Mouse (Mus musculus) B cell, adult 2 months (primary cell): Measurements from ENCODE around the gene Ifitm6.
"Not testable (repeated sequence)": the region's sequence is repeated elsewhere in the genome, so short reads cannot be mapped to it uniquely, and the experiment has no call there.

Source experiments
- DNase-seq, 2 experiments: peaks; one replicate each; pipeline ENCODE4 v3.0.0; 2022

The Ifitm6 gene

DNA sequence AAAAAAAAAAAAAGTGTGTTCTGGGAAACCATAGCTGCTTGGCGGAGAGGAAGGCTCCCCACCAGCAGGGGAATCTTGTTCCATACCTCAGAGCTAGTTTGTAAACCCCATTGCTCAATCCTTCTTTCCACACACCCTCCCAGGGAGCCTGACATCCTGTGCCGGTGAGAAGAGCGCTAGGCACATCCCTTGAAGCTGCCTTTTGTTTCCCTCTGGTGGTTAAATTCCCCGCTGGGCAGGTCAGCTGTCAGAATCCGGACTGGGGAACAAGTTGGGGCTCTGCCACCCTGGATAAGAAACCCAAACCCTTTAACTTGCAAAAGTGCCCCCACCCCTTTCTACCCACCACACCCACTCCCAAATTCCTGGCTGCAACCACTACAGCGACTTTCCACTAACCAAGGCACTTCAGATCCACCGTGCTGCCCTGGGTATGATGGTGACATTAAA is 9.4 kb downstream of the Ifitm6 start:
- no peak for DNase-seq

DNA sequence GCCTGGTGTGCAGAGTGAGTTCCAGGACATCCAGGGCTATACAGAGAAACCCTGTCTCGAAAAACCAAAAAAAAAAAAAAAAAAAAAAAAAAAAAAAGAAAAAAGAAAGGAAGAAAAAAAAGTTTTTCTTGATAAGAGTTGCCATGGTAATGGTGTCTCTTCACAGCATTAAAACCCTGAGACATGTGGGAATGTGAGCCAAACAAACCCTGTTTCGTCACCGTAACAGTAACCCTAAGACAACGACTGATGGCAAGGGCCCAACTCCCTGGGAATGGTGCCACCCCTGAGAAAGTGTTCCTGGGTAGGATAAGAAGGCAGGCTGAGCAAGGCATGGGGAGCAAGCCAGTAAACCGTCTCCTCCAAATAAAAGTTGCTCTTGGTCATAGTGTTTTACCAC is 10.8 kb downstream of the Ifitm6 start:
- no peak for DNase-seq

DNA sequence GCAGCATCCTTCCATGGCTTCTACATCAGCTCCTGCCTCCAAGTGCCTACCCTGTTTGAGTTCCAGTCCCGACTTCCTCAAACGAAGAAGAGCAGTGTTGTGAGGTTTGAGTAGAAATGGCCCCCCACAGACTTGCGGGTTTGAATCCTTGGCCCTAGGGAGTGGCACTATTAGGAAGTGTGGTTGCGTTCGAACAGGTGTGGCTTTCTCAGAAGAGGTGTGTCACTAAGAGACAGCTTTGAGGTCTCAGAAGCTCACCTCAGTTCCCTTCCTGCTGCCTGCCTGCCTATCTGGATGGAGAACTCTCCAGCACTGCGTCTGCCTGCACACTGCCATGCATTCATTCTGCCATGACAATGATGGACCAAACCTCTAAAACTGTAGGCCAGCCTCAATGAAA is 11.3 kb downstream of the Ifitm6 start:
- DNase-seq, result no peak

DNA sequence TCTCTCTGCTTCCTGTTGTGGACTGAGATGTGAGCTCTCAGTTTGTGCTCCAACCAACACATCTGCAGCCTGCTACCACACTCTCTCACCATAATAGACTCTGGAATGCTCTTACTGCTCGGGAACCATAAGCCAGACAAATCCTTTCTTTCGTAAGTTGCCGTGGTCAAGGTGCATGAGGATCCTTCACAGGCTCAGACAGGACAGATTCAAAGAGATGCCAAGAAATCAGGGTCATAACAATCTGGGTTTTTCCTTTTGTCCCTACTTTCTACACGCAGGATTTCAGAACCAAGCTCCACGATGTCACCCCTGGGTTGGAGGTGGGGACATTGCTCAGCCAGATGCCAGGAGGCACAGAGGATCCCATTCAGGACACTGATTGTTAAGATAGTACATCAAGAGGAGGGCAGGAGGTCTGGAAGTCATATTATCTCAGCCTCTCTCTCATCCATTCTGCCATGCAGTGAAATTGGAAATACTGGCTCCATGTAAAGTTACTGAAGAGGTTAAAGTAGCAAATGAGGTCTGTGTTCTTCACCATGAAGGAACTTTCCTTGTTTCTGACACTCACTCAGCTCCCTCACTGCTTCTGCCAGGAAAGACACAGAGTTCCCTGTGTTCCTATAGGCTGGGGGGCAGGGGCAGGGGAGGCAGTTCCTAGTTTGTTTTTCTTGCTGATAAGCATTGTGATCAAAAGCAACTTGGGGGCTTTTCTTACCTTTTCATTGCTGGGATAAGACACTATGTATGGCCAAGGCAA is 14.3 kb downstream of the Ifitm6 start:
- no peak for DNase-seq

DNA sequence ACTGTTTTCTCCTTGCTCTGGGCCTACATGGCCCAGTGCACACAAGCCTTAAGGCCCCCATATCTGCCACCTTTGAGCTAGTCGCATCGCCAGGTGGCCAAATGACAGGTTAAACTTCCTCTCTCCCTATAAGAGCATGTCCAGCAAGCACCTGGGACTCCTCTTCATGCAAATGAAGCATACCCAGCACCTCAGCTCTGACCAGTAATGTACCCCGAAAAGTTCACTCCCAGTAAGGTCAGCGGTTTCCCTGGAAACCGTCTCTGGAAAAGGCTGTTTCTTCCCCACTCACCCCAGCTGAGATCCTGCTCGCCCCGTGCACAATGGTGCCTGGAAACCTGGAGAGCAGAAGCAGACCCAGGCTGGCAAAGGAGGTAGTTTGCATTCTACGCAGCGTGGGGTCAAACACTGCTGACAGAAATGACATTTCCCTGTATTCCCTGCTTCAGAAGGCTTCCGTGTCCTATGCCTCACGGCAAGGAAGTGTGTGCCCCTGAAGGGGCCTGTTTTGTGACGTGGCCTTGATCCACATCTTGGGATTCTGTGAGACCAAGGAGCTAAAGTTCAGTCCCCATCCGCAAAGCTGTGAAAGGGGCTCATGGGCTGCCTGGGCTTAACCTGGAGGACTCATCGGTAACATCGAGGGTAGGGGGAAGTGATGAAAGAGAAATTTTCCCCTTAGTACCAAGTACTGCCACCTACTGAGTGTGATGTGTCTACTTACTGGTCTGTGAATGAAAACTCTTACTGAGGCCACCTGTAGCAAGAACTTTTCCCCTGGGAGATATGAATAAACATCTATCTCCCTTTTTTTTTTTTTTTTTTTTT is 16.6 kb downstream of the Ifitm6 start:
- no peak for DNase-seq

DNA sequence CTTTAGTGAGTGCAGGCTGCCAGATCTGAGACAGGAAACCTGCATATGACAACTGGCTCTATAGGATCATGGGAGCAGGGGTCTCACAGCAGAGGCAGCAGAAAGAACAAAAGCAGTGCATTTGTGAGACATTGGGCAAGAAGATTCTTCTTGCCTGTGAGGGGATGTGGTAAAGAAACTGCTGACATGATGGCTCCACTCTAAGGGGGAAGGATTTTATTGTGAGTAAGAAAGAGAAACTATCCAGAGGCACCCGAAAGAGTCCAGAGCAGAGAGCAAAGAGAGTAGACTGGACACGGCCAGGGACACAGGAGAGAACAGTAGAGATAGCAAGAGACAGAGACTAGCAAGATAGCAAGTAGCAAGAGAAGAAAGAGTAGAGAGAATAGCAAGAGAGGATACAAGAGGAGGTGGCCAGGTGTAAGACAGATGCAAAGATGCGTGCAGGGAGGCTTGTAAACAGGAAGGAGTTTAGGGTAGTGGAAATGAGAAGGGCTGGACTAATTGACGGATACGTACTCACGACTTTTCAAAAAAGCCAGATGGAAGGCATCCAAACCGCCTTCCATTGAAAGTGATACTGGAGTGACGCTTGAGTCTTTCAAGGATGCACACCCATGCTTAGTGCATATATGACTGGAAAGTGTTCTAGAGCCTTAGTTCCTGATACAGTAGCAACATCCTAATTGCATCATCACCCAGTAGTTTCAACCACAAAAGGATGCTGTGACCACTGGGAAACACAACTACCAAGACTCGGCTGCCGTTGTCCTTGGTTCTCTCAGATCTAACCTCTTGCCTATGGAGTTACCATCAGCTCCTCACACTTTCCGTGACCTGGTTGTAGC is 18.6 kb downstream of the Ifitm6 start:
- DNase-seq, result no peak

DNA sequence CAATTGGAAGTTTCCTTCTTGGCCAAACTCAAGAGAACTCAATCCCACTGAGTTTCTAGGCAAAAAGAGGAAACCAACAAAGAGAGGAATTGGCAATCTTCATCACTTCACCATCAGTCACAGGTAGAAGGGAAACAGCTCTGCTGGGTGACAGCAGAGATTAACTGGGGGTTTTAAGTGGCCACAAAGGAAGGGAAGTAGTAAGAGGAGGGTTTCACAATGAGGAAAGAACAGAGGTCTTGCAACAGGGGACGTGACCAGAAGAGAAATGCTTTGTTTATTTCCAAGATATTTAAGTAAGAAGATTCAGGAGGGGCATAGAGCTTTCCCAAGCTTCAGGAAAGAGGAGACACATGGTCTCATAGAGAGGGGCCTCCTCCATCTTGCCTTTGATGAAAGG is 19.9 kb downstream of the Ifitm6 start:
- no peak for DNase-seq

DNA sequence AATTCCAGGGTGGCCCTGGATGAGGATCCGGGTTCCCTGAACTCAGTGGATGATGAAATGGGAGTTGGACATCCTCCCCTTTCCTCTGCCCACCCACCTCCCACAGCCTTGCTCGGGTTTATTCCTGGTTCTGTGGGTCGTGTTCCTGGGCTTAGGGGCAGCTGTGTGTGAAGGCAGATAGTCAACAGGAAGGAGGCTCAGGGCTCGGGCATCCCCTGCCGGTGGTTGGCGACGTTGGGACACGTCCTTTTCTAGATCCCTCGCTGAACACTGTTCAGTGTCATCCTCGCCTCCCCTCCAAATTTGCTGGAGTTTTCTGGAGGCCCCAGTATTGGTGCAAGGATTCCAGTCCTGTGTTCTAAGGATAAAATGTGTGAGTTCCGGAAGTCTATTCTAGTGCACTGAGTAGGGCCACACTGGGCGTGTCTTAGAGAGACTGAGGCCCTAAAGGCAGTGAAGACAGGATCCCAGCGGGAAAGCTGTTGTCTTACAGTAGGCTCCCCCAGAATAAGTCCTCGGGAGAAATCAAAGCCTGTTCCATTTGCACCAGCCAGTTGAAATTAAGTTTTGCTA is 26.5 kb downstream of the Ifitm6 start:
- peak in 1 of 2 experiments; percentile 12 for DNase-seq

DNA sequence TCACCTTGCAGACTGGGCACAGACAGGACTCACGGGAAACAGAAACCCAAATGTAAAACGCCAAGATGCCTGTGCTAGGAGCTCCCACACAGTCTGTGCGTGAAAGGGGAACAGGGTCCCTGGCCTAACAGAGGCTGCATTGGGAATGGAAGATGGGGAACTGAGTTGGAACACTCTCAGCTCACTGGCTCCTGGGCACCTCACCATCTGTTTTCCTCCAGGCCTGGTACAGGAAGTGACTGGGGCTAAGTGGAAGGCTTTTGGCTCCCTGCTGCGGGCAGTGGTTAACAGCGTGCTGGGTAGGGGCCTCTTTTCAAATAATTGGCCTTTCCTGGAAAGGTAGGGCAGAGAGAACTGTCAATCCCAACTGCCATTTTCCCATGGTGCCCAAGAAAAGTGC is 27.1 kb downstream of the Ifitm6 start:
- DNase-seq, result no peak

DNA sequence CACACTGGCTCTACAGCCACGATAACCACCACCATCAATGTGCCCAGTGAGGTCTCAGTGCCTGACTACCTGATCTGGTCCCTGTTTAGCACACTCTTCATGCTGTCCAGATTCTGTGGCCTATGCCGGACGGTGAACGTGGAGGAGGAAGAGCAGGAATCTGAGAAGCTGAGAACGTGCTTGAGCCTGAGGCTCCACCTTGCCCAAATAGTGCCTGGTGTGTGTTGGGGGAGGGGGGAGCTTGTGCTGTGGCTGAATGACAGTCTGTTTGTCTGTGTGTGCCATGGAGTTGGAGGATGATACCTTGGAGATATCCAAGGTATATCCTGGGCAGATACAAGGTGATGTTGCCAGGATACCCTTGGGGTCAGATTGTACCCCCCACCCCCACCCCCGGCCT is 27.5 kb downstream of the Ifitm6 start:
- no peak for DNase-seq

DNA sequence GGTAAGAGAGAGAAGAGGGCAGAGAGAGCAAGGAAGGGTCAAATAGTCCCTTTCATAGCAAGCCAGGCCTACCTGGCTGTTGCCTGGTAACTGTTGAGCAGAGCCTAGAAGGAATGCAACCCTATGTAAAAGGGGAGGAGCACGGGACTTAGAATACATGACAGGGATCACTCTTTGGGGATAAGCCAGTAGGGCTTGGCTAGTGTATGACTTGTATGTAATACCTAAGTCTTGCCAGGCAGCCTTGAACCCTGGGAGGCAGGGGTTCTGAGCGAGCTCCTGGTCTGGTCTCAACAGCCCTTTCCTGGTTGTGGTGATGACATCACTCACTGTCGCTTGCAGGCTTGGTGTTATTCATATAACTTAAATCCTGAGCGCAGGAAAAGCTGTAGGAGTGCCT is 28.7 kb downstream of the Ifitm6 start:
- no peak for DNase-seq

DNA sequence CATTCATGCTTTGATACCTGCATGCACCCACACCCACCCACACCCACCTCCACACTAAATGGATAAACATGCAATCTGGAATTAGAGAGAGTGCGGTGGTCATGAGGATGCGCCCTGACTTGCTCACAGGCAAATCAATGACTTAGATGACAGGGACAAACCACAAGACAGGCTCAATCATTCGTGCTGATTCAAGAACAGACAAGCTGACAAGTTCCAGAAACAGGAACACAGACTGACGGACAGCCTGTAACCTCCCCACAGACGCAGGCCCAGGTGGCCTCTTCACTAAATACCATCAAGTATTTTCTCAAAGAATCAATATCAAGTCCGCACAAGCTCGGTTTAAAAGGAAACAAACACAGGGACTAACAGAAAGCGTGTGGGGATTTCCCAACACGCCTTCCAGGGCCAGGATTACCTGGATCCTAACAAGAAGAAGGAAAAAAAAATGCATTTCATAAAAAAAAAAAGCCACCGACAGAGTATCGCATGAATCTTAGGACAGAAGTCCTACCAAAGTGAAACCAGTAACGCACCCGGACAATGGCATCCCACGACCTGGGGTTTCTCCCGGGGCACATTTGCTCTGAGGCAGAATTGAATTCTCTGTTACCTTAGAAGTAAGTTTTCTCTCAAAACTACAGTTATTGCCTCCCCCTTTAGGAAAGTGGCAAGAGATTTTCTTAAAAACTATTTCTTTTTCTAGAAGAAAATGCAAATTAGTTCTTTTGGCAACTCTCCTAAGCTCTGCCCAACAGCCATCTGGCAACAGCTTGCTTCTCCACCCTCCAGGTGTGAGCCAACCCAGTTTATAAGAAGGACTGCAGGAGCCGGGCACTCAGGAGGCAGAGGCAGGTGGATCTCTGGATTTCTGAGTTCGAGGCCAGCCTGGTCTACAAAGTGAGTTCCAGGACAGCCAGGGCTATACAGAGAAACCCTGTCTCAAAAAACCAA is 30.3 kb downstream of the Ifitm6 start:
- DNase-seq, result no peak

DNA sequence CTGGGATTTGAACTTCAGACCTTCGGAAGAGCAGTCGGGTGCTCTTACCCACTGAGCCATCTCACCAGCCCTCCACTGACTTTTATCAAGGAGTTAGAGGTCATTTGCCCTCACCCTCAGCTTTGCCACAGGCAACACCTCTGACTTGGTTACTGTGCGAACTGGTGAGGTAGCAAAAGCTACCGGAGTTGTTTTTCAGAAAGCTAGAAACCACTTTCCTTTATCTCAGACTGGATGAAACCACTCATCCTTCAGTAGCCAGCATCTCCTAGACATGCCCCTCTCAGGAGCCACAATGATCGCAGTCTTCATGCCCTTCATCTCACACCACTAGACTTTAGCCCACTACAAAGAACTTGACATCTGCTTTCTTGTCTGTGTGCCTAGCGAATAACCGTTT is 34.8 kb downstream of the Ifitm6 start:
- no peak for DNase-seq

DNA sequence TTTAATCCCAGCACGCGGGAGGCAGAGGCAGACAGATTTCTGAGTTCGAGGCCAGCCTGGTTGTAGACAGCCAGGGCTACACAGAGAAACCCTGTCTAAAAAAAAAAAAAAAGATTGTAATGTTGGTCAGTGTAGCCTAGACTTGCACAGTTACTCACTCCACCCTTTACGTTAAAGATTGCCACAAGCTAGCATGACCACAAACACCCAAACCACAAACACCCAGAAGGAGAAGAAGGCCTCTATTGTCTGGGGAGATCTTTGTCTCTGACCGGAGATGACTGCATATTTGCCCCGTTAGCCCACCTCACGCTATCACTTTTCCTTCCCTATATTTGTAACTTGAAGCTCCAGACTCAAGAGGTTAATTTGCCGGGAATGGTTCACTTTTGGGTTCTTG is 36.0 kb downstream of the Ifitm6 start:
- DNase-seq, result no peak

DNA sequence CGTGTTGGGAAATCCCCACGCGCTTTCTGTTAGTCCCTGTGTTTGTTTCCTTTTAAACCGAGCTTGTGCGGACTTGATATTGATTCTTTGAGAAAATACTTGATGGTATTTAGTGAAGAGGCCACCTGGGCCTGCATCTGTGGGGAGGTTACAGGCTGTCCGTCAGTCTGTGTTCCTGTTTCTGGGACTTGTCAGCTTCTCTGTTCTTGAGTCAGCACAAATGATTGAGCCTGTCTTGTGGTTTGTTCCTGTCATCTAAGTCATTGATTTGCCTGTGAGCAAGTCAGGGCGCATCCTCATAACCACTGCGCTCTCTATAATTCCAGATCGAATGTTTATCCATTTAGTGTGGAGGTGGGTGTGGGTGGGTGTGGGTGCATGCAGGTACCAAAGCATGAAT is 41.0 kb downstream of the Ifitm6 start:
- DNase-seq, result not testable (repeated sequence)

DNA sequence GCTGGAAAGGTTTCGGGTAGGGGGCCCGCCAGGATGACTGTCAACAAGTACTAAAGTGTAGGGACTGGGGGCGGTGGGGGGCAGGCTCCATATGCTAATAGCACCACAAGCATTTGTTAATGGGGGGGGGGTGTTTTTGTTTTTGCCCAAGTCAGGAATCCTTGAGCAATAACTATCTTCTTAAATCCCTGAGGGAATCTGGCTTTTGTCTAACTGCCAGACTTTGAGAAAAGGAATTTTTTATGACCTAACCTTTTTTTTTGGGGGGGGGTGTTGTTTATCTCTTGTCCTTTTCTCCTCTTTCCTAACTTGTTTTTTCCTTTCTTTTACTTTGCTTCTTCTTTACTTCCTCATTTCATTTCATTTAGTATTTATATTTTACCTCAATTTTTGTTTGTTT is 42.3 kb downstream of the Ifitm6 start:
- no peak for DNase-seq

DNA sequence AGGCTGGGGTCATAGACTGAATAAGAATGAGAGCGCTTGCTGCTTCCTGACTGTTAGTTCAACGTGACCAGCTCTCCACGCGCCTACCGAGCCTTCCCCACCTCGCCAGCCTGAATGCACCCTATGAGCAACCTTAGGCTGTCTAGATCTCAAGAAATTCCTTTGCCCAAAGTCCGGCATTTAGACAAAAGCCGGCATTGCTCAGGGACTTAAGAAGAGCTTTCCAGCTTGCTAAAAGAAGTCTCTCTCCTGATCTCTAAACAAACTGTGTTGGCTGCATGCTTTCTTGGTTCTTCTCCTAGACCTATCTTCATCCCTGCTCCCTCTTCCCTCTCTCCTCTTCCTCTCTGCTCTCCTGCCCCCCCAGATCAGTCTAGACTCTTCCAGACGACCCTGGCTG is 42.8 kb downstream of the Ifitm6 start:
- no peak for DNase-seq

DNA sequence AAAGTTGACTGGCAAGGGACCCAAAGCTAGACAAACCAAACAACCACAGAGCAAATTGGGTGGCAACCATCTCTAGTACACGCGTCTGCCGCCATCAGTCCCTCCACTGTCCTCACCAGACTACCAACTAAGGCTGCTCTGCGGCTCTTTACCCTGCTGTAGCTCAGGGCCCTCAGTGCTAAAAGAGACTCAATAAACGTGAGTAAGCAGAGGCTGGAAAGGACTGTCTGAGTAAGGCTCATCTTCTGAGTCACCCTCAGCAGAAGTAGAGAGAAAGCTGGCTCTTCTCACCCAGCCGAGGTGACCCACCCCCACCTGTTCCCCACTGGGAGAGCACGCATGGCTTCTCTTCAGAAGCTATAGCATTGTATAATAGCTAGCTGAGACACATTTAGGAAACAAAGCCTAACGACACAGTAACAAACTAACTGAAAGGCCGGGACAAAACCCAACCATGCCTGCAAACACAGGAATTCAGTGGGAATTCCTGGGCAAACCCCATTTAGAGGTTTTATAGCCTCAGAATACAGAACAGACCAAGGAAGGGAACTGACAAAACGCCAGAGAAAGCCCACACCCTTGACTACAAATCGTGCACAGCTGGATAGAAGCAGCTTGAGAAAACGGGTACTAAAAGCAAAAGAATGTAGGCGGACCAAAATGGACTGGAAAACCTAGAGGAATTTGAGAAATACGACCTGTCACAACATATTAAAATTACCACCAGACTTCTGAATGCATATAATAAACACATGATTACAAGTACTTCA is 44.1 kb downstream of the Ifitm6 start:
- no peak for DNase-seq

DNA sequence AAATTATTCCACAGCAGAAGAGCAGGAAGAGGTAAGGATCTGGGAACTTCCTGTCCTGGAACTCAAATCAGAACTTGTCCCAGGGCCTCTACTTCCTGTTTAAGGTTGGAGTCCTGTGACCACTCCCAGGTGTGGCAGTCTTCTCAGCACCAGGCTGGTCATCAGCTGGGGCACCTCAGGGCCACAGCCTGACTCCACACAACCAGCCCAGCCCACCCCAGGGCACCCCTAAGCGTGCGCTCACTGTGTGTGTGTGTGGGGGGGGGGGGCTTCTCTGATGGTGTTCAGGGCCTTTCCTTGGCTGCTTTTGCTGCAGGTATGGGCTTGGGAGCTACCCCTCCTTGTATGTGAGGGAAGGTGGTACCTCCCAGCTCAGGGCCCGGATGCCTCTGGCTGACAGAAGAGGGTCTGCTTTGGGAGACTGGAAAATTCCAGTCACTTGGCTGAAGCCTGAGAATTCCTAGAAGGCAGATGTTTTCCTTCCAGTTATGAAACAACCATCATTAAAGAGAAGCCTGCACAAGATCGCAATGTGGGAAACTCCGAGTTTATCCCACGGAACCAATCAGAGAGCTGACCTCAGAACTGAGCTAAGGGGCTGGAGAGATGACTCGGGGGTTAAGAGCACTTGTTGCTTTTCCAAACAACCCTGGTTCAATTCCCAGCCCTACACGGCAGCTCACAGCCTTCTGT is 46.1 kb downstream of the Ifitm6 start:
- no peak for DNase-seq

DNA sequence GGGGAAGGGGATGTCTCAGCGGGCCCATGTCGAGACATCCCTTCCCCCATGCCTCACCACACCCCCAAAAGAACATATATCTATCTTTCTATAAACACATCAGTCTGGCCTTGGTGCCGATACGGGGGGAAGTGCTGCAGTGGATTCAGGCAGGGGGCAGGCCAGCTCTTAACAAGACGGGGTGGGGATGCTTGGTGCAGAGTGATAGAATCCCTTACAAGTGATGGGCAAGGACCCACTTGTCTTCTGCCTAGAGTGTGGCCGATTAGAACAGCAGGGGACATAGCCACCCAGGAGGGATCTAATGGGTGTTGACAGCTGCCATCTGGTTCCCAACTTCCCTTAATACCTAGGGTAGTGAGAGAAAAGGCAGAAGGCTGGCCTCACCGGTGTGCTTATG is 46.8 kb downstream of the Ifitm6 start:
- no peak for DNase-seq
